Mouse (Mus musculus) heart, postnatal 0 days (tissue): ENCODE measurements around the gene Poldip2.

Experiments
- CTCF ChIP-seq: IDR thresholded peaks from 2 replicates; pipeline ENCODE4 v1.5.1; 2016; ENCODE audit warnings: antibody characterized with exemption, control low read depth, low read depth
- EP300 ChIP-seq: IDR thresholded peaks from 2 replicates; pipeline ENCODE4 v1.6.1; 2016; ENCODE audit warnings: antibody characterized with exemption, low read depth

DNA sequence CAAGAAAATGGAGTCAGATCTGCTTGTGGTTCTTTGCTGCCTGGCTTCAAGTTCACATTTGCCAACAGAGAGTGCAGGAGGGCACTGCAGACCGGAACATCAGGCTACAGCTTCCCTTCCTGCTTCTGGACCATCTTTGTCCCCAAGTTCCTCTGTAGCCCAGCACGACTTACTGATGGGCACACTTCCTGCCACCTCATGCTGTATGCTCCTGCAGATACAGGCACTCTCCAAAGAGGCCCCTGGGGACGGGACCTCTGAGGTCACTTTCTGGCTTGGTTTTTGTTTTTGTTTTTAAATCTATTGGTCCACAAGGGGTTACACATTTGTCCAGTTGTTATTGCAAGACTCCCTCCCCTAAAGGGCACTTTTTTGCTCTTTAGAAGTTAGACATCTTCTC is 57.8 kb downstream of the Poldip2 start:
- TF ChIP-seq EP300: no peak
- TF ChIP-seq CTCF: no peak
